Mouse (Mus musculus) thymus, adult 2 months (tissue): ENCODE results near the gene Ube2o. TPM values are rescaled to one million over a fixed set of nuclear protein-coding genes. Genes with fewer than 3 reads are reported as not detected.

Experiments
- DNase-seq: peaks from one replicate; pipeline ENCODE4 v3.0.0; 2021
- H3K27ac ChIP-seq: fragments of 200-500 bp; 2 replicates; pipeline ENCODE4 v1.5.1; 2012; ENCODE audit warnings: low read length, control low read depth; ENCODE audit not compliant: control insufficient read depth, insufficient read depth
- H3K27me3 ChIP-seq: fragments of 200-500 bp; 2 replicates; pipeline ENCODE4 v1.6.1; 2012; ENCODE audit warnings: mild to moderate bottlenecking, low read length, moderate library complexity, mixed read lengths; ENCODE audit not compliant: control insufficient read depth, insufficient read depth
- H3K36me3 ChIP-seq: fragments of 200-500 bp; 2 replicates; pipeline ENCODE4 v1.6.1; 2012; ENCODE audit warnings: mild to moderate bottlenecking, low read length, moderate library complexity; ENCODE audit not compliant: control insufficient read depth, insufficient read depth
- H3K4me1 ChIP-seq: fragments of 200-500 bp; replicated peaks from 2 replicates; pipeline ENCODE4 v1.6.1; 2012; ENCODE audit warnings: low read length; ENCODE audit not compliant: control insufficient read depth, insufficient read depth
- H3K4me3 ChIP-seq: fragments of 200-500 bp; 2 replicates; pipeline ENCODE4 v1.5.1; 2012; ENCODE audit warnings: mild to moderate bottlenecking, low read length, control low read depth, moderate library complexity; ENCODE audit not compliant: control insufficient read depth, insufficient read depth
- CTCF ChIP-seq: fragments of 200-500 bp; IDR thresholded peaks from 2 replicates; pipeline ENCODE4 v1.5.1; 2012; ENCODE audit warnings: mild to moderate bottlenecking, control low read depth, low read length, moderate library complexity, borderline replicate concordance; ENCODE audit not compliant: control insufficient read depth, poor library complexity, insufficient read depth; ENCODE audit errors: extremely low read depth
- POLR2A ChIP-seq: fragments of 200-500 bp; IDR thresholded peaks from 2 replicates; pipeline ENCODE4 v1.6.1; 2012; ENCODE audit warnings: mild to moderate bottlenecking, low read length, control low read depth, moderate library complexity; ENCODE audit not compliant: control insufficient read depth, poor library complexity, insufficient read depth; ENCODE audit errors: extremely low read depth
- WGBS: fragments of 180-500 bp; shearing (Covaris S2); methylation state at CpG from one replicate; pipeline ENCODE4 v1.1.7; 2018; 5-methylcytosine and 5-hydroxymethylcytosine counted together
- polyA plus RNA-seq: library from polyadenylated mRNA; depleted of rRNA; stranded (reverse); fragments of >200 nt; gene quantifications from 2 replicates; pipeline ENCODE4 v1.2.3, GENCODE M21; 2012

Ube2o gene
- polyA plus RNA-seq, 1 experiment = 26.5 TPM

DNA sequence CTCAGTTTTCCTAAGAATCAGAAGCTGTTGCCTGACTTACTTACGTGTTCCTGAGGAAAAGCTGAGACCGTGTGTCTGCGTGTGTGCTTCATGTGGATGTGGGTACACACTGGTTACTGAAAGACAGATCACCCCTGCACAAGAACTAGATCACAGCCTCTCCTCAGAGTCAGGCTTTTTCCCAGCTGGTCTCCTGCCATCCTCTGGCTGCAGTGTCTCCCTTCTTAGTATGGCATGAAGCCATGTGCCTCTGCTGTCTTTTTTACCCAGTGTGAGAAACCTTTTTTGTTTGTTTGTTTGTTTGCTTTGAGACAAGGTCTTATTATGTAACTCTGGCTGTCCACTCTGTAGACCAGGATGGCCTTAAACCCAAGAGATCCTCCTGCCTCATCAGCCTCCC is 2.0 kb downstream of the Ube2o start:
- WGBS = 96% methylated on average over 3 of the region's 3 CpGs
- H3K27me3 ChIP-seq = no peaks in the 10 kb centered on the region
- peaks cover 8% of the 10 kb centered on the region for H3K4me1 ChIP-seq
- no peak overlapping the region for H3K4me3 ChIP-seq
- TF ChIP-seq CTCF = no peak
- TF ChIP-seq POLR2A = no peak
- H3K36me3 ChIP-seq = no peaks in the 10 kb centered on the region
- H3K27ac ChIP-seq = no peak overlapping the region
- no peak for DNase-seq

DNA sequence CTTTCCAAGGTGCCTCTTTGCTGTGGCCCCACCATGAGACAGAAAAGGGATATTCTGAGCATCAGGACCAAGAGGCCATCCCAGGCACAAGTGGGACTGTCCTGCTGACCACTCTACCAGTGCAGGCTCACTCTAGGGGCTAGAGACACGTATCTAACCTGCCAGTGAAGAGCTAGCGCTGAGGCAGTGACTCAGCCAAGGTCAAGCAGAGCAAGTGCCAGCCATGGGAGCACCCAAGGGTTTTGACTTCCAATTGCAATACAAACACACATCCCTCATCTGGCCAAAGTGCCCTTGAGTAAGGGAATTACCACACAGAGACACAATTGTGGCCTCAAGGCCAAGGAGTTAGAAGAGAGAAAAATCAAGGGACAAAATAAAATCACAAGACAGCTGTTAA is 5.9 kb downstream of the Ube2o start:
- H3K4me1 ChIP-seq = peaks cover 12% of the 10 kb centered on the region

DNA sequence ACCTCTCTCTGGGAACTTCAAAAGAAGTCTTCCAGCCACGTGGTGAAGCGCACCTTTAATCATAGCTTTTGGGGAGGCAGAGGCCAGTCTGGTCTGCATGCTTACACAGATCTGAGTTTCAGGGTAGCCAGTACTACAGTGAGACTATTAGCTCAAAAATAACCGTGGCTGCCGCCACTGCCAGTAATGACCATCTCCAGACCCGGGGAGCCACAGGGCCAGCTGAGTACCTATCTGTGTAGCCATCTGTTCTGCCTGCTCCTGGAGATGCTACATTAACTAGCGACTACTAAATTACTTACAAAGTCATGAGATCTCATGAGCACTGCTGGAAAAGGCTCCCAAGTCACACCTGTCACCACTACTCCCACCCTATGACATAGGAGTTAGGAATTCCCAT is 6.3 kb downstream of the Ube2o start:
- Histone ChIP-seq H3K27ac (no peak overlapping the region), H3K36me3 (no peaks in the 10 kb centered on the region), H3K27me3 (no peaks in the 10 kb centered on the region), H3K4me3 (no peak overlapping the region), H3K4me1 (peaks cover 9% of the 10 kb centered on the region)
- no peak for DNase-seq
- TF ChIP-seq POLR2A = no peak
- TF ChIP-seq CTCF = no peak
- WGBS = 95% methylated on average over 6 of the region's 6 CpGs

More for the DNA sequence above, 5.9 kb downstream of the Ube2o start:
- 100% methylated on average over 2 of the region's 2 CpGs for WGBS
- H3K36me3 ChIP-seq = no peaks in the 10 kb centered on the region
- H3K27me3 ChIP-seq = no peaks in the 10 kb centered on the region
- DNase-seq = no peak
- TF ChIP-seq CTCF (no peak), POLR2A (no peak)
- no peak overlapping the region for H3K27ac ChIP-seq
- no peak overlapping the region for H3K4me3 ChIP-seq

DNA sequence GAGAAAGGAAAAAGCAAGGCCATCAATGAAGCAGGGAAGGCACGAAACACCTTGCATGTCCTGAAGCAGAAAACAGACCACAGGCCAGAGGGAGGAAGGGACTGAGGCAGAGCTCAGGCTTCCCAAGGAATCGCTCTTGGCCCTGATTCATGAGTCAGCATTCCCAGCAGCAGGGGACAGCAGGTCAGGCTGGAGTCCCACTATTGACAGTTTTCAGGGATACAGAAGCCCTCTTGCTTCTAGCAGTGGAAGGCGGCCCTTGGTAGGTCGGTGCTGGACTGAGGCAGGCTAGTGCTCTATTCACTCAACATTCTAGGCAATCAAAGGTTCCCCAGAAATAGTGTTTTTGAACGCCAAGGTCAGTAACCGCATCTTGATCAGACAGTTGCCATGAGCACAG is 6.8 kb downstream of the Ube2o start:
- Histone ChIP-seq H3K27me3 (no peaks in the 10 kb centered on the region), H3K27ac (no peak overlapping the region), H3K4me1 (peaks cover 9% of the 10 kb centered on the region), H3K4me3 (no peak overlapping the region), H3K36me3 (no peaks in the 10 kb centered on the region)
- TF ChIP-seq CTCF (no peak), POLR2A (no peak)
- DNase-seq = no peak
- WGBS = 90% methylated on average over 6 of the region's 6 CpGs

DNA sequence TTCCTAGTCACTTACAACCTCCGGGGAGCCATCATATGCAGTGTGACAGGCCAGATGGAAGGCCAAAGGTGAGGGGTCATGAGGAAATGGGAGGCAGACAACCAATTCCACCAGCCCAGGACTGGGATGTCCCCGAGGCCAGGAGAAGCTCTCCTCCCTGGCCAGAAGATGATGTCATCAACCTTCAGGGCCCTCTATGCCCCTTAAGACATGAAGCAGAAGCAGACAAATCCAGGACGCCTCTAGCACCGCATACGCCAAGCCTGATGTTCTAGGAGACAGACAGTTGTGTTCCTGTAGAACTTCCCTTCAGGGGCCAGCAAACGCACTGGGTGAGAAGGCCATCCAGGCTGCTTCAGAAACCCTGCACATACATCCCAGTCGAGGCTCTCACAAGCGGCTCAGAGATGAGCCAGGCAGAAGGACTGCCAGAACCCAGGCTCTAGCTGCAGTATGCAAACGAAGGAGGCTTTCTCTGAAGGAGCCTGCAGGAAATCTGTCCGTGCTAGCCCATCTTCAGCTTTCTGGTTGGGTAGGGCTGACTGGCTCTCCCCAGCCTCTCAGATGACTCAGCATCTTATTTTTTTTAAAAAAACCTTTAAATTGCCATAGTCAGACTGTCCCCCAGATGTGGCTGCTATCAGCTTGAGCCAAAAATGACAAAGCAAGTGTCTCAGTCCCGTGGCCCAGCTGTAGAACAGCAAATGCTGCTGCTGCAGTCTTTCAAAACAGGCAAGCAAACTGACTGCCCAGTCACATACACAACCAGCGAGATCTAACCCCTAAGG is 8.3 kb downstream of the Ube2o start:
- H3K36me3 ChIP-seq = no peaks in the 10 kb centered on the region
- TF ChIP-seq CTCF (no peak), POLR2A (no peak)
- H3K4me1 ChIP-seq = peaks cover 9% of the 10 kb centered on the region
- H3K27ac ChIP-seq = no peak overlapping the region
- no peak for DNase-seq
- WGBS = 68% methylated on average over 12 of the region's 12 CpGs
- no peak overlapping the region for H3K4me3 ChIP-seq
- H3K27me3 ChIP-seq = no peaks in the 10 kb centered on the region

DNA sequence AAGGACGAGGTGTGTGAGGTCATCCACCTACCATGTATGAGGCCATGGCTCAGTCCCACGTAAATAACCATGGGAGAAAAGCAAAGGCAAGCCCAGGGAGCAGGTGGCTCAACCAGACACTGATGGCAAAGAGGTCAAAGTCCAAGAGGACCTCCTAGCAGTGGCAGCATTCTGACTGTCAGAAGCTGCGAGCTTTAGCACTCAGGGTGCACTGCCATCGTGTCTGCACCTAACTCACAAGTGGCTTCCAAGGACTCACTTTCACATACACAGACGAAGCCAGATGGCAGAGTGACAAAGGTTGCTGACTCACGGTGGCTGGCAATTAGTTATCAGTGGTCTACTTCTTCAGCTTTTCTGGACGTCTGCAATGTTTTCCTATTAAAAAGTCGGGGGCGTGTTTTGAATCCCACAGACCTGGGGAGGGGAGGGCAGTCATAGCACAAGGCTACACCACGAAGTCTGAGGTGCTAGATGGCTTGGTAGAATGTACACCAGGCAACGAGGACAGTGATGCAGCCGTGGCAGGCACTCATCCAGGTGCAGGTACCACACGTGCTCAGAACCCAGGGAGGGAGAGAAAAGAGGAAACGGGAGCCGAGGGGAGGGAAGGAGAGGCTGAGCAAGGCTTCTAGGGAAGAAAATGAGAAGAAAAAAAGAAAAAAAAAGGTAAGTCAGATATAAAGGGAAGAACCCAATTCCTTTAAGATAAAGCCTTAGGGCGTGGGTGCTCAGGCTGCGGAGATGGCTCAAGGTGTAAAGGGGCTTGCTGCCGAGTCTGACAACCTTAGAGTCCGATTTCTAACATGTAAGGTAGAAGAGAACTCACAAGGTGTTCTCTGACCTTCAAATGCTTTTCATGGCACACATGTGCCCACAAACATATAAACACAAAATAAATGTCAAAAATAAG is 9.2 kb downstream of the Ube2o start:
- no peak overlapping the region for H3K4me3 ChIP-seq
- H3K36me3 ChIP-seq = no peaks in the 10 kb centered on the region
- no peak for DNase-seq
- WGBS = 43% methylated on average over 19 of the region's 19 CpGs
- TF ChIP-seq CTCF (no peak), POLR2A (no peak)
- no peak overlapping the region for H3K27ac ChIP-seq
- H3K4me1 ChIP-seq = peaks cover 9% of the 10 kb centered on the region
- no peaks in the 10 kb centered on the region for H3K27me3 ChIP-seq

DNA sequence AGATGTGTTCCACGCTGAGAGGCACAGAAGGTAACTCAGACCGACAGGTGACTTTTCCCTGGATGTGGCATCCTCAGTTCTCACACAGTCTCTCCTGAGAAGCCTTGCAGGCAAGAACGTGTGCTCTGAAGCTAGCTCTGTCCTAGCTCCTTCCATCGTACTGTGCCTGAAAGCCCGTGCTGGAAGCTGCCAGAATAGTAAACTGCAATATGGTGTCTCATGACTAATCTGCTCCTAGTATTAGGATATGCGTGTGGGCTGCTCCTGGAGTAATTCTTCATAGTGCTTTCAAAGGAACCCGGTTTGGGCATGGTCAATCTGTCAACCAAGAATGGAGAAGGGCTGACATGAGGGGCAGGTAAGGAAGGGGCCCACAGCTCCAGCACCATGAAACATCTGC is 10.4 kb downstream of the Ube2o start:
- no peak overlapping the region for H3K27ac ChIP-seq
- WGBS = 98% methylated on average over 7 of the region's 7 CpGs
- no peak for DNase-seq
- no peaks in the 10 kb centered on the region for H3K27me3 ChIP-seq
- no peak overlapping the region for H3K4me3 ChIP-seq
- TF ChIP-seq POLR2A (no peak), CTCF (no peak)
- peaks cover 9% of the 10 kb centered on the region for H3K4me1 ChIP-seq
- H3K36me3 ChIP-seq = no peaks in the 10 kb centered on the region
